Mouse (Mus musculus): ENCODE data around the gene Foxe1.

The Foxe1 gene

DNA sequence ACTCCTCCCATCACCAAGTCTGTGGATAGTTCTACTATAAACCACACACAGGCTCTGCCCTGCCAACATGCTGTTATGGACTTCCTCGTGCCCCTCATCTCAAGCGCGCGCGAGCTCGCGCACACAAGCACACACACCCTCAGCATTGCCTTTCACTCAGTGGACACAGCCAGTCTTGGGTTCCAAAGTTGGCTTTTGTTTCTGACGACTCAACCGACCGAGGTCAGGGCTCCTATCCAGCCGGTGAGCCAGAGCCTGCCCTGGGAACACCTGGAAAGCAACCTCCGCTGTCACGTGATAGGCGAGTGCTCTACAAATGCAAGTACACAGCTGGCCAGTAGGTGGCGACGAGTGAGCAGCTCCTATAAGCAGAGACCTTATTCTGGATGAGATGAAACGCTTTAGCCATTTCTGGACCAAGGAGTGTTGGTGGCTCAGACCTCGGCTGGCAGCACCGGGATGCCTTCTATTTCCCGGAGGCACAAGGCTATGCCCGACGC lies 31.5 kb downstream of the Foxe1 start:
- in situ Hi-C loops (cut with MboI; ENCODE audit: low pct_unique_long_range_greater_than_20kb in 1 of 2, low sequenced_read_pairs in 2 of 2, unreplicated experiment in 1 of 2) = no loop called here

DNA sequence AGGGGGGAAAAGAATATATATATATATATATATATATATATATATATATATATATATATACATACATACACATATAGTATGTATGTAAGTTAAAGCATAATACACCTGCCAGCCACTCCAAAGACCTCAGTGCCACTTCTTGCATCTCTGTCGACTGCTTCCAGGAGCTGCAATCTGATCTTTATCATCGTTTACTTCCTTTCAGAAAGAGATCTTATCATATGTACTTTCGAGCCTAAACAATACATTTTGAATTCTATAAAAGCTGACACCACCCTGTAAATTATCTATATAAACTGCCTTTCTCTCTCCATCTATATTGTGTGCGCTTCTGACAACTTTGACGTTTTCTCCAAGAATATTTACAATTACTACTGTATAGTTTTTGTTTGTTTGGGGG lies 45.1 kb downstream of the Foxe1 start:
- in situ Hi-C loops (cut with MboI; ENCODE audit: low pct_unique_long_range_greater_than_20kb in 1 of 2, low sequenced_read_pairs in 2 of 2, unreplicated experiment in 1 of 2) = no loop called here

GRCm38 (mm10) chr4:46389013-46389611 lies 45.7 kb downstream of the Foxe1 start, which contains the start of gene Trmo:
Gene Trmo (minus strand): TSS chr4:46389437.
- in situ Hi-C loops (cut with MboI; ENCODE audit: low pct_unique_long_range_greater_than_20kb in 1 of 2, low sequenced_read_pairs in 2 of 2, unreplicated experiment in 1 of 2) = no loop called here

DNA sequence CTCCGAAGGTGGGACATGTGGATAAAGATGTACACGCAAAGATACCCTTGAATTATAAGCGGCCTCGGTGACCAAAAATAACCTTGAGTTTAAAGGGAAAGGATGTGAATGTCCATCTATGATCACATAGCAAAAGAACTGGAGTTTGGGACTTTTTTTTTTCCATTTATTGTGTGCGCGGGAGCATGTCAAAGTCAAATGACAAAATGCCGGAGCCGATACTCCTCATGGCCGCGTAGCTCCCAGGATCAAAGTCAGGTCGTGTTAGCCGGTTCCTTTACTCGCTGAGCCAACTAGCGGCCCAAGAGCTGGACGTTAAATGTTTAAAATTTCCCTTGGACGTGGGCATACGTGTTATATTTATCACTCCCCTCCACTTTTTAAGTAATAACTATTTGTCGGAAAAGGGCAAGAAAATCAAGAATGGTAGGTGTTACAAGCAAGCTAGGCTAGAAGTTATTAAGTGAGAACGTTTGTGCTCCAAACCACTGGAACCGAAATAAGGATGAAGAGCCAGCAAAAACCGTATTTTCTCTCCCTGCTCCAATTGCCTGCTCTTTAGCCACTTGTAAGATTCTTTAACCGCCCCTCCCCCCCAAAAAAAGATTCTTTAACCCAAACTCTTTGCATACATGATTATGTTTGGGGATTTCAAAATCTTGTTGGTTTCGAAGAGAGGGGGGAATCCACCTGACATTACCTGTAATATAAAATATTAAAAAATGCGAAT lies 46.4 kb downstream of the Foxe1 start:
- in situ Hi-C loops (cut with MboI; ENCODE audit: low pct_unique_long_range_greater_than_20kb in 1 of 2, low sequenced_read_pairs in 2 of 2, unreplicated experiment in 1 of 2) = no loop called here

- in situ Hi-C loops (cut with MboI; ENCODE audit: low pct_unique_long_range_greater_than_20kb in 1 of 2, low sequenced_read_pairs in 2 of 2, unreplicated experiment in 1 of 2) = no loop called here
These were observed 47.1 kb downstream of the Foxe1 start for GRCm38 (mm10) chr4:46390390-46390970.

DNA sequence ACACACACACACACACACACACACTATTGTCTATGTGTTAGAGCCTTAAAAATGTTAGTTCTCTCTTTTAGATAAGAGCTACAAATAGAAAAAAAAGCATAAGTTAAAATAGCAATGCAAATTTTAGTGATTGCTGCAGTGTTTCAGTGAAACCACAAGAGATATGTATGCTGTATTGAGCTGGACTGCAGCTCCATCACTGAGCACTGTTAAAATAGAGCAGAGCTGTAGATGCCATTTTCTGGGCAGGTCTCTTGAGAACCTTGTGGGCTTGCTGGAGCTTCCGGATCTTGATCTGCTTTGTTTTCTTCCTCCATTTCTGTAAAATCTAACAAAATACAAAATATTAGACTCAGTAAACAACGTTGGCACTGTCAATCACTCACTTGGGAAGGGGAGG lies 51.0 kb downstream of the Foxe1 start:
- in situ Hi-C loops (cut with MboI; ENCODE audit: low pct_unique_long_range_greater_than_20kb in 1 of 2, low sequenced_read_pairs in 2 of 2, unreplicated experiment in 1 of 2) = no loop called here

DNA sequence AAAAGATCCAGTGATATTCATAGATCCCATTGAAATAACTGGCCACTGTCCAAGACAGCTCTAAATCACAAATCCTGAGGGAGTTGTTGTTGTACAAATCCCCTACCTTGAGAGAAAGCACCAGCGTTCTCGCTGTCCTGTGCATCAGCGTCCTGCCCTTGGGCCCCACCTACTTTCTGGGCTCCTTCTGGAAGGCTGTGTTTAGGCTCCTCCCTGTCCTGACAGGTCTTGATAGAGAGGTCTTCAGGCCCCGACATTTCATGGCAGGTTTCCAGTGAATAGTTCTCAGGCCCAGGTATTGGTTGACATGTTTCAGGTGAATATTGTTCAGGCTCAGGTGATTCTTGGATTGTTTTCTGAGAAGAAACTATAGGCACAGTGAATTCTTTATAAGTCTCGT lies 52.3 kb downstream of the Foxe1 start:
- in situ Hi-C loops (cut with MboI; ENCODE audit: low pct_unique_long_range_greater_than_20kb in 1 of 2, low sequenced_read_pairs in 2 of 2, unreplicated experiment in 1 of 2) = no loop called here
